Mouse (Mus musculus): ENCODE results near the gene Plekhg6.

GRCm38 (mm10) chr6:125413326-125413725, 32.7 kb upstream of the Plekhg6 start:
- TF ChIP-seq CTCF (IDR thresholded peaks at IDR 0.05): no peak
- no peak for TF ChIP-seq EP300 (IDR thresholded peaks at IDR 0.05)

Data from lung, postnatal 0 days (tissue).